Mouse (Mus musculus) liver, embryonic 14.5 days (tissue): Measurements from ENCODE around the gene Fshr. TPM values are rescaled to one million over a fixed set of nuclear protein-coding genes. Genes with fewer than 3 reads are reported as not detected.

Experiments
- ATAC-seq: fragments of 200-750 bp; cut with Nextera tagmentation; 2 replicates; pipeline ENCODE4 v1.8.0; 2017; ENCODE audit warnings: moderate number of reproducible peaks, mild to moderate bottlenecking, moderate library complexity; ENCODE audit not compliant: insufficient read depth
- DNase-seq, 3 experiments: peaks; one replicate each; pipeline ENCODE4 v3.0.0-alpha.2; 2012 to 2013; ENCODE audit warnings: low read depth in 3 of 3, low spot score in 3 of 3
- H3K27ac ChIP-seq: fragments of 300-500 bp; sonication (generic); 2 replicates; pipeline ENCODE4 v1.5.1; 2014; ENCODE audit warnings: moderate library complexity, mild to moderate bottlenecking, control low read depth, inconsistent platforms
- H3K27me3 ChIP-seq: fragments of 300-500 bp; sonication (generic); 2 replicates; pipeline ENCODE4 v1.6.1; 2014; ENCODE audit warnings: mild to moderate bottlenecking, low read length, moderate library complexity; ENCODE audit not compliant: control insufficient read depth, insufficient read depth
- H3K36me3 ChIP-seq: fragments of 300-500 bp; sonication (generic); replicated peaks from 2 replicates; pipeline ENCODE4 v1.6.1; 2014; ENCODE audit warnings: low read depth; ENCODE audit not compliant: control insufficient read depth, insufficient read depth
- H3K4me1 ChIP-seq, 2 experiments: fragments of 200-500 bp in 1 of 2; fragments of 300-500 bp in 1 of 2; sonication (generic) in 1 of 2; replicated peaks; 2 replicates each; pipeline ENCODE4 v1.6.1; 2012 to 2014; ENCODE audit warnings: antibody characterized with exemption in 1 of 2, inconsistent platforms in 1 of 2, low read length in 1 of 2; ENCODE audit not compliant: control insufficient read depth in 2 of 2, insufficient read depth in 2 of 2
- H3K4me2 ChIP-seq: fragments of 300-500 bp; sonication (generic); 2 replicates; pipeline ENCODE4 v1.6.1; 2014; ENCODE audit warnings: low read depth, mild to moderate bottlenecking, control low read depth, moderate library complexity
- H3K4me3 ChIP-seq, 2 experiments: fragments of 200-500 bp in 1 of 2; fragments of 300-500 bp in 1 of 2; sonication (generic) in 1 of 2; 2 replicates each; pipeline ENCODE4 v1.5.1; 2012 to 2014; ENCODE audit warnings: low read depth in 2 of 2, low read length in 2 of 2, mild to moderate bottlenecking in 2 of 2, control low read depth in 1 of 2, inconsistent platforms in 1 of 2, moderate library complexity in 1 of 2; ENCODE audit not compliant: insufficient read depth in 1 of 2
- H3K9ac ChIP-seq: fragments of 300-500 bp; sonication (generic); replicated peaks from 2 replicates; pipeline ENCODE4 v1.6.1; 2014; ENCODE audit warnings: mild to moderate bottlenecking, control low read depth, moderate library complexity
- H3K9me3 ChIP-seq: fragments of 300-500 bp; sonication (generic); 2 replicates; pipeline ENCODE4 v1.6.1; 2016; ENCODE audit warnings: low read length, mixed read lengths; ENCODE audit not compliant: control insufficient read depth
- CTCF ChIP-seq: IDR thresholded peaks from 2 replicates; pipeline ENCODE4 v1.5.1; 2016; ENCODE audit warnings: antibody characterized with exemption, low read depth, control low read depth
- EP300 ChIP-seq: IDR thresholded peaks from 2 replicates; pipeline ENCODE4 v1.6.1; 2016; ENCODE audit warnings: antibody characterized with exemption, low read depth
- WGBS: fragments of 180-500 bp; shearing (Covaris S2); extraction: QIAGEN DNeasy Blood & Tissue Kit; methylation state at CpG from one replicate; pipeline ENCODE4 v1.1.7; 2014; ENCODE audit not compliant: insufficient replicate concordance; 5-methylcytosine and 5-hydroxymethylcytosine counted together
- polyA plus RNA-seq, 2 experiments: library from polyadenylated mRNA; depleted of rRNA in 1 of 2; stranded (reverse) in 1 of 2; unstranded in 1 of 2; fragments of >200 nt; fragmentation: Nextera tagmentation in 1 of 2; extraction: Ambion mirVana in 1 of 2; gene quantifications; 2 replicates each; pipeline versions ENCODE4 v1.2.1 to v1.2.3; 2012 to 2014

The Fshr gene
- polyA plus RNA-seq, 2 experiments, result not detected

DNA sequence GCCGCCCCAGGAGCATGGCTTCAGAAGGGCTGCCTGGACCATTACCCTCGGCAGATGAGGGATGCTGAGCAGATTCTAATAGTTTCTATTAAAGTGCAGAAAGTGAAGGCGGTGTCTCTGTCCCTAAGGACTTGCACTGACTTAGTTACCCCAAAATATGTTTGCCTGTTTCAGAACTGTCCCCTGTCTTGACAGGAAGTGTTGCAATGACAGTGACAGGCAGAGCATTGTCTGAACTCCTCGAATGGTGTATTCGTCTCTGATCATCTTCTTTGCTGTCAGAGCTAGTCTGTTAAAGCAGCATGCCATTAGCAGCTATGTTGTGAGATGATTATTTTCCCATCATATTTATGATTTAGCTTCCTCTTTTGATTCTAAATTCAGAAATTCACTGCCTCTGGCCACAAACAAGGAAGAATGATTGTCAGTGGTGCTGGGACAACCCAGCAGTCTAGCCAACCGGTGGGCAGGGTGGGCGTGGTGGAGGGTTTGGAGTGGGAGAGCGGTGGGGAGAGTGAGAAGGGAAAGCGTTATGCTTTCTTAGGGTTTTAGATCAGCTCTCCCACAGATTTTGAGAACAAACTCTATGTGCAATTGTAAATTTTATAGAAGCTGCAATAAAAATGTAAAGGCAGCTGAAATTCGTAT, 219.6 kb downstream of the Fshr start:
- WGBS, result 41% methylated on average over 10 of the region's 10 CpGs
- H3K9me3 ChIP-seq, result no peaks in the 10 kb centered on the region
- ATAC-seq (no peak), DNase-seq (no peak)
- no peaks in the 10 kb centered on the region for H3K27me3 ChIP-seq
- H3K4me2 ChIP-seq, result no peak overlapping the region
- TF ChIP-seq CTCF (no peak), EP300 (no peak)
- H3K36me3 ChIP-seq, result no peaks in the 10 kb centered on the region
- no peak overlapping the region for H3K27ac ChIP-seq
- H3K4me1 ChIP-seq, result no peaks in the 10 kb centered on the region
- H3K4me3 ChIP-seq, result no peak overlapping the region
- H3K9ac ChIP-seq, result no peak overlapping the region

DNA sequence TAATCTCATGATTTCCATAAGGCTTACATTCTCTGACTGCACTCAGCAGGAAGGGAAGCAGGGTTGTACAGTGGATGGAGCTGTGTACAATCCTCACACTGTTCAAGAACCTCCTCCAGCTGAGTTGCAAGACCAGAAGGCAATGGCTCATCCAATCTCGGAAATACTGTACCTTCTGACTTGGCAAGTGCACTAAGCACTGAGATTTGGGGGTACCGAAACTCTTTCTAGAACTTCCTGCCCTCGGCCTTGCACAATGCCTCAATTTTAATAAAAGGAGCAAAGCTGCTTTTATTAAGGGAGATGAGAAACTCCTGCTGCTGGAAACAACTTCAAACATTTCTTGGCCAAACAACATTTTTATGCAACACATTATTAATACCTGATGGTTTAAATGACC, 225.9 kb downstream of the Fshr start:
- no peaks in the 10 kb centered on the region for H3K4me1 ChIP-seq
- DNase-seq, result no peak
- H3K4me2 ChIP-seq, result no peak overlapping the region
- 53% methylated on average over 3 of the region's 3 CpGs for WGBS
- H3K9me3 ChIP-seq, result no peaks in the 10 kb centered on the region
- H3K27me3 ChIP-seq, result no peaks in the 10 kb centered on the region
- no peak overlapping the region for H3K4me3 ChIP-seq
- TF ChIP-seq EP300, result no peak
- no peak for TF ChIP-seq CTCF
- ATAC-seq, result no peak
- no peak overlapping the region for H3K27ac ChIP-seq
- H3K9ac ChIP-seq, result no peak overlapping the region
- H3K36me3 ChIP-seq, result no peaks in the 10 kb centered on the region

DNA sequence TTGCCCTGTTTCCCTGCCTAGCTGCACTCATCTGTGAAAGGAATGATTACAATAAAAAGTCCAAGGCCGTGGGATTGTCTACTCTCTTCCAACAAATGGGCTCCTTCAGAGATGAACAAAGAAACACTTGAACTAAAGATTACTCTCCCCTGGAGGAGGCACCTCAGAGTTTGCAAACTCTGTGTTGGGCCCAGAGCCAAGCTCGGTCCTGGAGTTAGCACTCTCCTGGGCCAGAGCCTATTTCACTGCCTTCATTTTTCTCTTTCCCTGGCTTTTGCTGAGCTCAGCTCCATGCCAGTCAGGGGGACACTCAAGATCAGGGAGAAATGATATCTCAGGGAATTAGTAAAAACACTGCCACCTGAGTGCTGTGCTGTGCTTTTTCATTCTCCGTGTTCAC, 234.4 kb downstream of the Fshr start:
- Histone ChIP-seq H3K4me2 (no peak overlapping the region), H3K27me3 (no peaks in the 10 kb centered on the region), H3K36me3 (no peaks in the 10 kb centered on the region), H3K9ac (no peak overlapping the region), H3K9me3 (no peaks in the 10 kb centered on the region), H3K4me3 (no peak overlapping the region), H3K4me1 (no peaks in the 10 kb centered on the region), H3K27ac (no peak overlapping the region)
- 46% methylated on average over 3 of the region's 3 CpGs for WGBS
- DNase-seq (no peak), ATAC-seq (no peak)
- no peak for TF ChIP-seq EP300
- no peak for TF ChIP-seq CTCF

DNA sequence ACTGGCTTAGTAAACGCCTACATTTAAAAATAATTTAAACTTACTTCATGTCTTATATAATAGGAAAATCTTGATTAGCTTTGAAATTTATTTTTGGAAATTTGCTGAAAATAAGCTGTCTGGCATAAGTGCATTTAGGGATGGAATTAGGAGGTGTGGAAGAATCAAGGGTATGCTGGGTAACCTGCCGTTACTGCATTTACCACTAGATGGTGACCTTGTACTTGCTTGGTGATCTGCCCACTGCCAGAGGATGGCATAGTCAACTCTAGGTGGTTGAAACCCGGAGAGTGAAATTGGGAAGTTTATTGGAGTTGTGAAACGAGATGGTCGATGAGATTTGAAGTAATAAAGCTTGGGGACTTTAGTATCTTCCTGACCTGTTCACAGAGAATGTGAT, 246.5 kb downstream of the Fshr start:
- no peaks in the 10 kb centered on the region for H3K9me3 ChIP-seq
- DNase-seq (no peak), ATAC-seq (no peak)
- H3K27ac ChIP-seq, result no peak overlapping the region
- H3K4me3 ChIP-seq, result no peak overlapping the region
- H3K4me1 ChIP-seq, result no peaks in the 10 kb centered on the region
- H3K4me2 ChIP-seq, result no peak overlapping the region
- H3K27me3 ChIP-seq, result no peaks in the 10 kb centered on the region
- TF ChIP-seq CTCF (peak; percentile 58), EP300 (no peak)
- H3K36me3 ChIP-seq, result no peaks in the 10 kb centered on the region
- 13% methylated on average over 5 of the region's 5 CpGs for whole genome bisulfite sequencing
- no peak overlapping the region for H3K9ac ChIP-seq

DNA sequence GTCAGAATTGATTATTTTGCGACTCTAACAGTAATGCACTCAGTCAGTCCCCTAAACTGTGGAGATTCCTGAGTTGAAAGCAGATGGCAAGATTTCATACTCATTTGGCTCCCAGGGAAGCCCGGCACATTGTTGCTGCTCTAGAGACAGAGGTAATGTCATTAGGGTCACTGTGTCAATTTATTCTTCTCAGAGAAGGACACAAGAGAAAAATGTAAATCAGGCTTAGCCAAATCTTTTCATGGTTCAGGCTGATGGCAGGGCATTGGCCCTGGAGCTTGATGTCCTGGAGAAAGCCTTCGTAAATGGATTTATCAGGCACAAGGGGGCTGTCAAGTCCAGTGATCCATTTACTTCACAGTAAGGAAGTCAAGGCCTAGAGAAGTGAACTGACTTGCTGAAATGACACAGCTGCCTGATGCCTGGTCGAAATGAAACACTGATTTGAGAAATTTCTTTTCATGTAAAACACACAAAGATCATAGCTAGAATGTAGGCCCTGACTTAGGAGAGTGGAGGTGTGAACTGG, 262.3 kb downstream of the Fshr start:
- H3K27me3 ChIP-seq, result no peaks in the 10 kb centered on the region
- TF ChIP-seq CTCF, result no peak
- TF ChIP-seq EP300, result no peak
- H3K9me3 ChIP-seq, result no peaks in the 10 kb centered on the region
- H3K9ac ChIP-seq, result no peak overlapping the region
- DNase-seq (no peak), ATAC-seq (no peak)
- H3K4me2 ChIP-seq, result no peak overlapping the region
- no peaks in the 10 kb centered on the region for H3K36me3 ChIP-seq
- WGBS, result 40% methylated on average over 4 of the region's 4 CpGs
- H3K27ac ChIP-seq, result no peak overlapping the region
- H3K4me1 ChIP-seq, result no peaks in the 10 kb centered on the region
- H3K4me3 ChIP-seq, result no peak overlapping the region
